Mouse (Mus musculus) v-Abl transformed pro-B cells (cell line): ENCODE measurements around the gene Adcy5.

ENCODE experiments used
- in situ Hi-C, 2 experiments: fragments of 400-800 bp; cut with MboI; formaldehyde crosslinking; loops; one replicate each; pipeline ENCODE4 v1.15.1; 2025; ENCODE audit not compliant: unreplicated experiment in 2 of 2

Gene Adcy5

GRCm38 (mm10) chr16:35154641-35155390 lies at the start of gene Adcy5:
Gene Adcy5, plus strand, starts transcription at chr16:35154877.
- in situ Hi-C loops: no loop called here

- in situ Hi-C loops: loop anchor here (5.0 to 25.0 kb wide), 4 partner anchors 519 to 1354 kb away; partner anchors contain the start of gene Stfa3 (in 1 of the 2)
Measured at GRCm38 (mm10) chr16:35107985-35108384, 46.7 kb upstream of the Adcy5 start.

- in situ Hi-C loops: loop anchor here (5.0 to 25.0 kb wide), 4 partner anchors 518 to 1353 kb away; partner anchors contain the start of gene Stfa3 (in 1 of the 2)
Measured at GRCm38 (mm10) chr16:35109156-35109555, 45.5 kb upstream of the Adcy5 start.

- in situ Hi-C loops: loop anchor here (5.0 to 25.0 kb wide), 5 partner anchors 518 to 1705 kb away; partner anchors contain the start of gene Stfa3 (in 1 of the 2)
Measured at GRCm38 (mm10) chr16:35109656-35110291, 44.9 kb upstream of the Adcy5 start.

GRCm38 (mm10) chr16:35110410-35111142 lies 44.1 kb upstream of the Adcy5 start:
- in situ Hi-C loops: loop anchor here in 1 of 2 experiments (5.0 to 25.0 kb wide), 5 partner anchors 517 to 1704 kb away; partner anchors contain the start of gene Stfa3

GRCm38 (mm10) chr16:35111143-35111620 lies 43.5 kb upstream of the Adcy5 start:
- in situ Hi-C loops: loop anchor here in 1 of 2 experiments (5.0 to 25.0 kb wide), 5 partner anchors 516 to 1704 kb away; partner anchors contain the start of gene Stfa3

GRCm38 (mm10) chr16:35113496-35113895 lies 41.2 kb upstream of the Adcy5 start:
- in situ Hi-C loops: loop anchor here in 1 of 2 experiments (5.0 to 25.0 kb wide), 5 partner anchors 514 to 1701 kb away; partner anchors contain the start of gene Stfa3

- in situ Hi-C loops: loop anchor here in 1 of 2 experiments (10.0 to 25.0 kb wide), 4 partner anchors 721 to 1698 kb away; partner anchors contain the start of gene Stfa3
Measured at GRCm38 (mm10) chr16:35116328-35116956, 38.2 kb upstream of the Adcy5 start.

- in situ Hi-C loops: loop anchor here in 1 of 2 experiments (10.0 to 25.0 kb wide), 4 partner anchors 720 to 1697 kb away; partner anchors contain the start of gene Stfa3
Measured at GRCm38 (mm10) chr16:35117436-35117835, 37.2 kb upstream of the Adcy5 start.

- in situ Hi-C loops: loop anchor here in 1 of 2 experiments (25.0 kb wide), 3 partner anchors 717 to 1342 kb away; partner anchors contain the start of gene Stfa3
Measured at GRCm38 (mm10) chr16:35120603-35121002, 34.1 kb upstream of the Adcy5 start.

GRCm38 (mm10) chr16:35127270-35127669 lies 27.4 kb upstream of the Adcy5 start:
- in situ Hi-C loops: no loop called here

GRCm38 (mm10) chr16:35130172-35130571 lies 24.5 kb upstream of the Adcy5 start:
- in situ Hi-C loops: no loop called here

GRCm38 (mm10) chr16:35139416-35139815 lies 15.3 kb upstream of the Adcy5 start:
- in situ Hi-C loops: no loop called here

- in situ Hi-C loops: no loop called here
Measured at GRCm38 (mm10) chr16:35139873-35140619, 14.6 kb upstream of the Adcy5 start.

GRCm38 (mm10) chr16:35140620-35140975 lies 14.1 kb upstream of the Adcy5 start:
- in situ Hi-C loops: no loop called here

GRCm38 (mm10) chr16:35141839-35142238 lies 12.8 kb upstream of the Adcy5 start:
- in situ Hi-C loops: no loop called here

- in situ Hi-C loops: no loop called here
Measured at GRCm38 (mm10) chr16:35146153-35146552, 8.5 kb upstream of the Adcy5 start.

- in situ Hi-C loops: no loop called here
Measured at GRCm38 (mm10) chr16:35153146-35153755, 1.4 kb upstream of the Adcy5 start.

GRCm38 (mm10) chr16:35154245-35154640 lies 434 bp upstream of the Adcy5 start:
- in situ Hi-C loops: no loop called here
